8 mouse cellular contexts compared by ENCODE assay signal in the genomic region with DNA sequence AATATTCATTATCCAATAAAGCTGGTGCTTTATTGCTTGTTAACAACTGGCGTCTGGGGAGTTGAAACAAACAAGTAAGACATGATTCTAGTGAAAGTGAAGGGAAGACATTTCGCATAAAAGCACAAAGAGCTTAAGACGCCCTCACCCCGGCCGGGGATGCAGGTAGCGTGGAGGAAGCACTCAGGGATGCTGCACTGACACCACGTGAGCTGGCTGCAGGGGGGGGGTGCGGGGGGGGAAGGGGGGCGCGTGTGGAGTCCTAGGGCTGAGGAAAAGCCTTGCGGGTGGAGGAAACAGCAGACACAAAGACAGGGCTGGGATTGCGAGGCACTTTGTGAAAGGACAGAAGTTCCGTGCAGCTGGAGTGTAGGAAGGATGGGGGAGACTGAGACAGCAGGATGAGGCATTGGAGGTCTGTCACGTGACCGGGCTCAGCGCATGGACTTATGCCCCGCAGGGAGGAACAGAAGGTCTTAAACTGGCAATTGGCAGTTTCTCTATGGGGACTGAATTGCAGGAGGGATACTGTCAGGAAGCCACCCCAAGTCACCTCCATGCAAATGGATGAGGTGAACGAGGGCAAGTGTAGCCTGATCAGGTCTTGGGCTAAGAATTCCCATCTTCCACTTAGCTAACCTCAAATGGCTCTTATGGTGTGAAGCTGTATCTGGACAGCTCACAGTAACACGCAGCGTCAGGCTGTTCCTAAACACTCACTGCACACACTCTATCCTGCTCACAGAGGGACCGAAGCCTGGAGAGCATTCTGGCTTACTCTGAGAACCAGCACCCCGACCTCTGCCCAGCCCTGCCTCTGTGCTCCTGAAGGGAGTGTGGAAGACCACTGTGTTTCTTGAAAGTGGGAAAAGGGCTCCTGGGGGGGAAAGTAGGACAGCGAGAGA. TPM values are rescaled to one million over a fixed set of nuclear protein-coding genes. Genes with fewer than 3 reads are reported as not detected.
DNase-seq lines count a peak whose midpoint lies in the region; ATAC-seq lines count a peak whose summit lies in the region.

No protein-coding gene starts in this region.

- peaks cover 13% of the 10 kb centered on the region; the same call in 1 of the 2 replicates for H3K27me3 ChIP-seq in heart, embryonic 10.5 days (ENCODE audit: insufficient read depth, poor library complexity, severe bottlenecking)
- H3K27me3 ChIP-seq in embryonic facial prominence, embryonic 12.5 days, result no peaks in the 10 kb centered on the region
- H3K27me3 ChIP-seq in neural tube, embryonic 13.5 days, result no peaks in the 10 kb centered on the region; the same call in 1 of the 2 replicates

- no peak for DNase-seq in heart, embryonic 10.5 days (ENCODE audit: low spot score)
- no peak for DNase-seq in heart, adult 9 months (ENCODE audit: low spot score in 2 of 2)
- peak; percentile 16 for DNase-seq in Muller cell, postnatal 12 days (ENCODE audit: inconsistent ontology term)
- peak; percentile 24 to 32 for DNase-seq in layer of hippocampus, postnatal 10 days (ENCODE audit: low spot score in 2 of 2)
- no peak for DNase-seq in thymus, postnatal 36 days
- no peak for DNase-seq in B cell, adult 2 months

- H3K9me3 ChIP-seq in heart, embryonic 10.5 days, result no peaks in the 10 kb centered on the region
- H3K9me3 ChIP-seq in embryonic facial prominence, embryonic 12.5 days, result no peaks in the 10 kb centered on the region
- H3K9me3 ChIP-seq in neural tube, embryonic 13.5 days, result no peaks in the 10 kb centered on the region; the same call in 1 of the 2 replicates

- H3K9ac ChIP-seq in embryonic facial prominence, embryonic 12.5 days, result peak overlapping the region; percentile 25; the same call in 1 of the 2 replicates
- H3K9ac ChIP-seq in neural tube, embryonic 13.5 days, result peak overlapping the region; percentile 59

- peak overlapping the region; percentile 52 for H3K4me3 ChIP-seq in heart, embryonic 10.5 days
- peak overlapping the region; percentile 26 for H3K4me3 ChIP-seq in embryonic facial prominence, embryonic 12.5 days
- H3K4me3 ChIP-seq in neural tube, embryonic 13.5 days, result peak overlapping the region; percentile 30

- peak; percentile 44; the same call in 1 of the 2 replicates for ATAC-seq in embryonic facial prominence, embryonic 12.5 days (ENCODE audit: insufficient number of reproducible peaks, insufficient read depth, low FRiP score, low TSS enrichment)
- ATAC-seq in neural tube, embryonic 13.5 days (ENCODE audit: low read depth), result peak; percentile 86

- no peaks in the 10 kb centered on the region for H3K36me3 ChIP-seq in heart, embryonic 10.5 days
- no peaks in the 10 kb centered on the region for H3K36me3 ChIP-seq in embryonic facial prominence, embryonic 12.5 days
- no peaks in the 10 kb centered on the region for H3K36me3 ChIP-seq in neural tube, embryonic 13.5 days

- H3K4me1 ChIP-seq in heart, embryonic 10.5 days, result peaks cover 9% of the 10 kb centered on the region; the same call in 1 of the 2 replicates
- peaks cover 6% of the 10 kb centered on the region for H3K4me1 ChIP-seq in embryonic facial prominence, embryonic 12.5 days
- peaks cover 17% of the 10 kb centered on the region for H3K4me1 ChIP-seq in neural tube, embryonic 13.5 days (replicated peaks)

- peak overlapping the region; percentile 56; the same call in 1 of the 2 replicates for H3K27ac ChIP-seq in heart, embryonic 10.5 days
- H3K27ac ChIP-seq in embryonic facial prominence, embryonic 12.5 days, result no peak overlapping the region
- H3K27ac ChIP-seq in neural tube, embryonic 13.5 days (replicated peaks), result peak overlapping the region; percentile 81

- WGBS in heart, embryonic 10.5 days, result 15% methylated on average over 20 of the region's 23 CpGs
- WGBS in embryonic facial prominence, embryonic 12.5 days, result 12% methylated on average over 23 of the region's 23 CpGs
- WGBS in neural tube, embryonic 13.5 days, result 10% methylated on average over 22 of the region's 23 CpGs

- peak overlapping the region; percentile 58 for H3K4me2 ChIP-seq in embryonic facial prominence, embryonic 12.5 days (replicated peaks)
- H3K4me2 ChIP-seq in neural tube, embryonic 13.5 days, result peak overlapping the region; percentile 59

RNA-seq across cellular contexts. Expression of a gene that starts 49.2 kb away (rescaled TPM):
- 0.11 and 0.17 TPM in 2 replicates for polyA plus RNA-seq in heart, embryonic 10.5 days (2016; fragmentation: Nextera tagmentation; extraction: Ambion mirVana)
- 4.1 and 4.6 TPM in 2 replicates for polyA plus RNA-seq in embryonic facial prominence, embryonic 12.5 days (2016; fragmentation: Nextera tagmentation; extraction: Ambion mirVana)
- 100 to 1,000 TPM; 111 to 129 TPM for total RNA-seq in layer of hippocampus, postnatal 10 days (2021)
- 13.8 and 15.1 TPM in 2 replicates for polyA plus RNA-seq in neural tube, embryonic 13.5 days (2015; fragmentation: Nextera tagmentation; extraction: Ambion mirVana)

Comparison
In these comparisons a context has a peak if more than half of its experiments do, and no peak if none do; other contexts are left out.
1. DNase-seq: peak in Muller cell, postnatal 12 days (single experiment) and layer of hippocampus, postnatal 10 days (2 of 2); none in heart, embryonic 10.5 days (single experiment), heart, adult 9 months (0 of 2), thymus, postnatal 36 days (0 of 2) and B cell, adult 2 months (0 of 2).
2. Peak in every context shown above with its lines, with median percentiles within 50 percentile points of each other: H3K4me3 ChIP-seq.